Mouse (Mus musculus) midbrain, embryonic 12.5 days (tissue): ENCODE measurements around the gene Cfap54. TPM values are rescaled to one million over a fixed set of nuclear protein-coding genes. Genes with fewer than 3 reads are reported as not detected.

Source experiments
- ATAC-seq: fragments of 200-750 bp; cut with Nextera tagmentation; 2 replicates; pipeline ENCODE4 v1.8.0; 2017; ENCODE audit warnings: low read depth, moderate TSS enrichment, moderate library complexity; ENCODE audit not compliant: low FRiP score
- H3K27ac ChIP-seq: fragments of 300-500 bp; sonication (generic); replicated peaks from 2 replicates; pipeline ENCODE4 v1.5.1; 2016; ENCODE audit warnings: mild to moderate bottlenecking
- H3K27me3 ChIP-seq: fragments of 300-500 bp; sonication (generic); 2 replicates; pipeline ENCODE4 v1.6.1; 2016; ENCODE audit warnings: mild to moderate bottlenecking
- H3K36me3 ChIP-seq: fragments of 300-500 bp; sonication (generic); 2 replicates; pipeline ENCODE4 v1.6.1; 2016
- H3K4me1 ChIP-seq: fragments of 300-500 bp; sonication (generic); 2 replicates; pipeline ENCODE4 v1.6.1; 2016
- H3K4me2 ChIP-seq: fragments of 300-500 bp; sonication (generic); replicated peaks from 2 replicates; pipeline ENCODE4 v1.6.1; 2016; ENCODE audit warnings: mild to moderate bottlenecking, moderate library complexity
- H3K4me3 ChIP-seq: fragments of 300-500 bp; sonication (generic); 2 replicates; pipeline ENCODE4 v1.5.1; 2016; ENCODE audit warnings: mild to moderate bottlenecking
- H3K9ac ChIP-seq: fragments of 300-500 bp; sonication (generic); replicated peaks from 2 replicates; pipeline ENCODE4 v1.6.1; 2016; ENCODE audit warnings: mild to moderate bottlenecking, moderate library complexity
- H3K9me3 ChIP-seq: fragments of 300-500 bp; sonication (generic); 2 replicates; pipeline ENCODE4 v1.6.1; 2016; ENCODE audit warnings: mild to moderate bottlenecking
- WGBS: fragments of 180-500 bp; shearing (Covaris S2); methylation state at CpG from one replicate; pipeline ENCODE4 v1.1.7; 2016; 5-methylcytosine and 5-hydroxymethylcytosine counted together
- polyA plus RNA-seq: library from polyadenylated mRNA; unstranded; fragments of >200 nt; fragmentation: Nextera tagmentation; extraction: Ambion mirVana; gene quantifications from 2 replicates; pipeline ENCODE4 v1.2.1, GENCODE M21; 2016

Cfap54 gene
- polyA plus RNA-seq, 1 experiment from 2014 or later = 1.3 TPM

- 45% methylated on average over 7 of the region's 7 CpGs for WGBS
- Histone ChIP-seq H3K4me1 (peaks cover 22% of the 10 kb centered on the region), H3K4me2 (0 out of 2 replicates have a peak overlapping the region, but pooled peaks have one; percentile 26), H3K36me3 (no peaks in the 10 kb centered on the region), H3K27ac (peak overlapping the region; percentile 60; the same call in 1 of the 2 replicates), H3K4me3 (no peak overlapping the region), H3K27me3 (no peaks in the 10 kb centered on the region), H3K9ac (no peak overlapping the region), H3K9me3 (no peaks in the 10 kb centered on the region)
- no peak for ATAC-seq
Observed at GRCm38 (mm10) chr10:92790893-92791530, 290.4 kb downstream of the Cfap54 start.

DNA sequence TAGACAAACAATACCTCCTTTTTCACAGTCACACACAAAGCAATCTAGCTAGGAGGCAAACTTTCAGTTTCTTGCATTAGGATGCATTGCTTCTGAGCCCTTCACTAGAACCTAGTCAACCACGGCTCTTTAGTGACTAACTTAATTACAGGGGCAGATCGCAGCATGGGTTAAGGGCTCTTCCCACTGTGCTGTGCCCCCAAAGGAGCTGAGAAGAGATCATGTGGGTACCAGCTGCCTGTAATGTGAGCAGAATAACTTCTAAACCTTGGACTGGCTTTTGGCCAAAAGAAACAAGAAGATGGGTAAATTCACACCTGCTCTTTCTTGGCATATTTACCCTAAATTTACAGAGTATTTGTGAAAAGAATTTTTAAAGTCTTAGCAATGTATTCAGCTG lies 291.2 kb downstream of the Cfap54 start:
- Histone ChIP-seq H3K9ac (no peak overlapping the region), H3K4me3 (no peak overlapping the region), H3K4me1 (peaks cover 22% of the 10 kb centered on the region), H3K27ac (no peak overlapping the region), H3K27me3 (no peaks in the 10 kb centered on the region), H3K9me3 (no peaks in the 10 kb centered on the region), H3K4me2 (no peak overlapping the region), H3K36me3 (no peaks in the 10 kb centered on the region)
- 23% methylated on average over 2 of the region's 2 CpGs for WGBS
- no peak for ATAC-seq

- 68% methylated on average over 13 of the region's 13 CpGs for WGBS
- Histone ChIP-seq H3K4me1 (peaks cover 22% of the 10 kb centered on the region), H3K4me2 (no peak overlapping the region)
Observed at GRCm38 (mm10) chr10:92788410-92789096, 292.9 kb downstream of the Cfap54 start.

GRCm38 (mm10) chr10:92782691-92783090 lies 298.7 kb downstream of the Cfap54 start:
- peaks cover 6% of the 10 kb centered on the region; the same call in 1 of the 2 replicates for H3K4me1 ChIP-seq
- no peak overlapping the region for H3K9ac ChIP-seq
- no peaks in the 10 kb centered on the region for H3K27me3 ChIP-seq
- ATAC-seq = peak; percentile 56
- H3K36me3 ChIP-seq = no peaks in the 10 kb centered on the region
- no peaks in the 10 kb centered on the region for H3K9me3 ChIP-seq
- 0 out of 2 replicates have a peak overlapping the region, but pooled peaks have one; percentile 47 for H3K27ac ChIP-seq
- no peak overlapping the region for H3K4me2 ChIP-seq
- 38% methylated on average over 5 of the region's 5 CpGs for WGBS
- no peak overlapping the region for H3K4me3 ChIP-seq

More at GRCm38 (mm10) chr10:92788410-92789096, 292.9 kb downstream of the Cfap54 start:
- Histone ChIP-seq H3K9me3 (no peaks in the 10 kb centered on the region), H3K36me3 (no peaks in the 10 kb centered on the region), H3K27me3 (no peaks in the 10 kb centered on the region), H3K4me3 (no peak overlapping the region), H3K27ac (no peak overlapping the region), H3K9ac (no peak overlapping the region)
- ATAC-seq = no peak

DNA sequence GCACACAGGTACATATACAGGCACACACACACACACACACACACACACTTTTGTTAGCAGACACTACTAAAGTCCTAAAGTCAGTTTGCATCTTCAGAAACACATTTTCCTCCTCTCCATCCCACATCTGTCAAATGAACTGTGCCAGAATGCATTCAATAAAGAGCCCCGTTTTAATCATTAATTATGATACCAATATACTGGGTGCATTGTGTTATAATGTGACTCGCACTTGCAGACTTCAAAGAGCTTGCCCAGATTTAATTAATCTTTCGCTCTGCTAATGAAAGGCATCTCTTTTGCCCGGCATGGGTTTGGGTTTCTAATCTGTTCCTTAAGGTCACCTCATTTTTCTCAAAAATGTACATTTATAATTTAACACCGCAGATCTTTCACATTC lies 327.1 kb downstream of the Cfap54 start:
- Histone ChIP-seq H3K9ac (no peak overlapping the region), H3K4me3 (no peak overlapping the region), H3K4me1 (no peaks in the 10 kb centered on the region), H3K27ac (no peak overlapping the region), H3K36me3 (no peaks in the 10 kb centered on the region), H3K27me3 (no peaks in the 10 kb centered on the region), H3K9me3 (0 out of 2 replicates have a peak, but pooled peaks cover 5% of the 10 kb centered on the region), H3K4me2 (no peak overlapping the region)
- ATAC-seq = no peak
- 93% methylated on average over 5 of the region's 5 CpGs for WGBS

DNA sequence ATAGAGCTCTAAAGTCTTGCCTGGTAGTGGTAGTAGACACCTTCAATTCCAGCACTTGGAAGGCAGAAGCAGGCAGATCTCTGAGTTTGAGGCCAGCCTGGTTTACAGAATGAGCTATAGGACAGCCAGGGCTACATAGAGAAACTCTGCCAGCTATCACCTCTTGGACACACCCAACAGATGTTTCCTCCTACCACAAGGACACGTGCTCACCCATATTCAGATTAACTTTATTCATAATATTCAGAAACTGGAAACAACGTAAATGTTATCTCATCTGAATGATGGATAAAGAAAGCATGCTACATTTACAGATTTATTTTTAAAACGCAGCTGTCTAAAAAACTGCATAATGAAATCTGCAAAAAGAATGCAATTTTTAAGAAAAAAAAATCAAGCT lies 351.1 kb downstream of the Cfap54 start:
- Histone ChIP-seq H3K27ac (no peak overlapping the region), H3K9ac (no peak overlapping the region), H3K27me3 (no peaks in the 10 kb centered on the region), H3K4me2 (no peak overlapping the region), H3K9me3 (0 out of 2 replicates have a peak, but pooled peaks cover under 1% of the 10 kb centered on the region), H3K4me1 (no peaks in the 10 kb centered on the region), H3K36me3 (no peaks in the 10 kb centered on the region), H3K4me3 (no peak overlapping the region)
- no peak for ATAC-seq
- 92% methylated on average over 3 of the region's 3 CpGs for WGBS

GRCm38 (mm10) chr10:92728723-92729122 lies 352.7 kb downstream of the Cfap54 start:
- ATAC-seq = no peak
- H3K4me1 ChIP-seq = no peaks in the 10 kb centered on the region
- H3K9ac ChIP-seq = no peak overlapping the region
- H3K4me3 ChIP-seq = no peak overlapping the region
- 0 out of 2 replicates have a peak, but pooled peaks cover 7% of the 10 kb centered on the region for H3K9me3 ChIP-seq
- H3K36me3 ChIP-seq = no peaks in the 10 kb centered on the region
- H3K27ac ChIP-seq = no peak overlapping the region
- H3K27me3 ChIP-seq = no peaks in the 10 kb centered on the region
- WGBS = 89% methylated on average over 3 of the region's 3 CpGs
- no peak overlapping the region for H3K4me2 ChIP-seq

Other genes starting within 250 kb of the Cfap54 start
- gene Cdk17, start 79.3 kb upstream of the Cfap54 start, polyA plus RNA-seq = 44.0 and 48.4 TPM in 2 replicates
- 10.8 and 11.3 TPM in 2 replicates for gene Elk3, start 229.5 kb upstream of the Cfap54 start, polyA plus RNA-seq